ENCODE assay signal across 15 mouse cellular contexts in the genomic region with DNA sequence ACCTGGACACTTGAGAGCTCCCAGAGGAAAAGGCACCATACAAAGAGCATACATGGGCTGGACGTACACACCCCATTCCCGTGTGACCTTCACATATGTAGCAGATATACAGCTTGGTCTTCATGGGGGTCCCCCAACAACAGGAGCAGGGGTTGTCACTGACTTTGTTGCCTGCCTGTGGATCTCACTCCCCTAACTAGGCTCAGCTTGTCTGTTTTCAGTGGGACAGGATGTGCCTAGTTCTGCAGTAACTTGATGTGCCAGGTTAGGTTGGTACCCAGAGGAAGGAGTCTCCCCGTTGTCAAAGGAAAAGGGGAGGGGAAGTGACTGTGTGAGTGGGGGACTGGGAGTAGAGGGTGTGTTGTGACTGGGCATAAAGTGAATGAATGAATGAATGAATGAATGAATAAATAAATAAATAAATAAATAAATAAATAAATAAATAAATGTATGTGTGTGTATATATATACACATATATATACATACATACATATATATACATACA.
"Had no signal": no experiment of that assay in that cellular context is flagged by ENCODE, and none has a peak within 500 bp of the region (broad histone marks: within the 10 kb centered on the region; RNA-seq: fewer than 3 reads in every experiment).

No protein-coding gene starts in this region.

- DNase-seq: kidney, adult 18-20 months; kidney, postnatal 25 days; liver; liver, embryonic 13.5 days; liver, postnatal 0 days; lung, postnatal 14 days; midbrain, embryonic 14.5 days; right cerebral cortex, adult 18-20 months; right cerebral cortex, postnatal 25 days; thymus, postnatal 36 days had no signal

- H3K27me3 ChIP-seq: kidney, embryonic 15.5 days; liver, embryonic 13.5 days; lung, embryonic 15.5 days; megakaryocyte, embryonic 14.5 days had no signal

- H3K9ac ChIP-seq: kidney, embryonic 15.5 days; liver, embryonic 13.5 days; liver, postnatal 0 days; lung, embryonic 15.5 days had no signal

- H3K4me2 ChIP-seq: kidney, embryonic 15.5 days; liver, embryonic 13.5 days; lung, embryonic 15.5 days had no signal

- H3K4me1 ChIP-seq: kidney, embryonic 15.5 days; liver, embryonic 13.5 days; lung, embryonic 15.5 days; megakaryocyte, embryonic 14.5 days had no signal

- H3K4me3 ChIP-seq: kidney, embryonic 15.5 days; left cerebral cortex, adult 2 months; liver, embryonic 13.5 days; lung, embryonic 15.5 days; megakaryocyte, embryonic 14.5 days had no signal

- ATAC-seq: liver, postnatal 0 days had no signal

- H3K27ac ChIP-seq: kidney, embryonic 15.5 days; left cerebral cortex, adult 2 months; liver, embryonic 13.5 days; lung, embryonic 15.5 days; macrophage had no signal

- H3K36me3 ChIP-seq: kidney, embryonic 15.5 days; liver, embryonic 13.5 days; lung, embryonic 15.5 days had no signal

- H3K9me3 ChIP-seq: kidney, embryonic 15.5 days; liver, embryonic 13.5 days; lung, embryonic 15.5 days; megakaryocyte, embryonic 14.5 days had no signal
